Mouse (Mus musculus) CD4-positive, CD25-positive, alpha-beta regulatory T cell, adult 4 months (primary cell): Measurements from ENCODE around the gene Cyp2t4. TPM values are rescaled to one million over a fixed set of nuclear protein-coding genes. Genes with fewer than 3 reads are reported as not detected.
A peak's percentile ranks its signal among the peaks of the same experiment; 100 is the strongest.

Source experiments
- ATAC-seq: one replicate; pipeline ENCODE4 v1.8.0; 2017
- polyA plus RNA-seq, 2 experiments: library from polyadenylated mRNA; unstranded; fragments of 100-300 nt; shearing (Covaris generic); gene quantifications; one replicate each; pipeline ENCODE4 v1.2.1; 2017

Cyp2t4 gene
- polyA plus RNA-seq = under 1 TPM in 1 of 2 experiments, not detected in 1; 0.78 TPM

DNA sequence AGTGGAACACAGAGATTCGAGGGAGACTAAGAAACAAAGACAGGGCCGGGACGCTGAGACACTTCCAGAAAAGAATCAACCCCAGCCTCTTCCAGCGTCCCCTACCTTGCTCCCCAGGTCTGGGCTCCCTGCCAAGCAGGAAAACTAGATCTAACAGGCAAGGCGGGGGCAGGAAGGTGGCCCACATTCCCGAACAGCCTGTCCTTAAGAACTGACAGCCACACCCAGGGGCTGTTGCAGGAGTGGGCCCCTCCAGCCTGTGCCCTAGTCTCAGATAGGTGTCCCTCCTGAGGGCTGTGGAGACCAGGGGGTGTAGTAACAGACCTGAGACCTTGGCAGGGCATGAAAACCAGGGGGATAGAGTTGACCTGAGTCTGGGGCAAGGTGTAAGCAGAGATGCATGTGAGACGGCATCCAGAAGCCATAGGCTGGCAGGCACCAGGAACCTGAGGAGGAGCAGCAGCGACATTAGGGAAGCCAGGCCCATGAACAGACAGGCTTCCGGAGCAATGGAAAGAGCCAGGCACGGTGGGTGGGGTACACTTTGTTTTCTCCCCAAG is at the start of gene Cyp2t4:
Cyp2t4 (plus strand) TSS at position 510 of the 560 bp plus-strand sequence.
- ATAC-seq = no peak

DNA sequence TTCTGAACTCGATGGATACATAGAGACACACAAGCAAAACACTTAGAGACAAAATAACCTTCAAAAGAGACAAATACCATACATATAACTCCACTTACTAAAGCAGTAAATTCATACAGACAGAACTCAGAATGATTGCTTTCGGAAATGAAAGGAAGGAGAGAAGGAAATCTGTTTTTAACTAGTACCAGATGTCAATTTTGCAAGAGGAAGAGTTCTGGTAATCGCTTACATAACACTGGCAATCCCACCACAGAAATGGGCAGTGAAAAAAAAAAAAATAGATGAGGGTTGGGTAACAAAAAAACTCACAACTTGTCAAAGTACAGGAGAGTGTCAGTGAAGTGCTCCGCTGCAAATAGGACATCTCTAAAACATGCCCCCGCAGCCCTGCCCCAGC is 48.6 kb upstream of the Cyp2t4 start:
- ATAC-seq = no peak

- ATAC-seq = no peak
Measured at GRCm38 (mm10) chr7:27110327-27110726, 43.2 kb upstream of the Cyp2t4 start.

DNA sequence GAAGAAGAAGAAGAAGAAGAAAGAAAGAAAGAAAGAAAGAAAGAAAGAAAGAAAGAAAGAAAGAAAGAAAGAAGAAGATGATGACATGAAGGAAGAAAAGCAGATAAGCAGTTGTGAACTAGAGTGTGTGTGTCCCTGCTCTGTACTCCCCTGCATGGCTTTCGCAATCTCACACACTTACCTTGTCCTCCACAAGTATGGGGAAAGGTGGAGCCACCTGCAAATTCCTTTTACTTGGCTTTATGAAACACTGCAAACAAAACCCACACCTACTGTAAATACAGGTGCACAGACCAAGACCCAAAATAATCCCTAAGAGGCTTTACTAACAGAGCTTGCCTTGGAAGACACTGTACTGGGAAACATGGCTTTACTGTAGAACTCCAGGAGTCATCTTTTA is 42.5 kb upstream of the Cyp2t4 start:
- ATAC-seq = no peak

DNA sequence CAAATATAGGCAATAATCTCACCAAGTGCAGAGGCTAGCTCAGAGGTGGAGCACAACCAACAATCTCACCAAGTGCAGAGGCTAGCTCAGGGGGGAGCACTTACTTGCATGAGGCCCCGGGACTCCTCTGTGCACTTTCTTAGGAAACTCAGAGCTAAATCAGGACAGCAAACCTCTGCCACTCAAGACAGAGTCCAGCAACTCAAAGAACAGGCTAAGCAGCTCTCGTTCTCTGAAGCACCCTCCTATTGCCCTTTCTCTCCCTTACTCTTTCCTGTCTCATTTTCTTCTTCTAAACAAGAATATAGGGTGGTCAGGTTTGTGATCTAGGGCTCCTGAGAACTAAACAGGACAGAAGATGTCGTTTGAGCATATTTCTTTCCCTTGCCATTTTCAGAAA is 41.5 kb upstream of the Cyp2t4 start:
- ATAC-seq = no peak

DNA sequence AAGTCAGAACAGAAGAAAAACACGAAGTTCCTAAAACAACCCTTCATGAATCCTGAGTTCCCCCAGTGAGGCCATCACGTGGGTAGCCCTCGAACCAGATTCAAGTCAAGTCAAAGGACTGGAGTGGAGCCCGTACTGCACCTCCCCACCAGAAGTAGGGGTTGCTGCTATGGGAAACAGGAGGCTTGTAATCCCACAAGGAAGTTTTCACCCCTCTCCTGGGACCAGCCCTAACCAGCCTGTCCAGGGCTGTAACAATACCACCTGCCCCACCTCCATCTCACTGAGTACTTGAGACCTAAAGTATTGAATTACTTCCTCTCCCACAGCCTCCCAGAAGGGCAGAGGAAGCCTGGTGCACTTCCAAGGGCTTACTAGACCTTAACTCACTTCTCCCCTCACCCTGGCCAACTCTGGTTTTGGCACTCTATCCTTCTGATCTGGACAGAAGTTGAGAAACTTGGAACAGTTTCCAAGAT is 35.4 kb upstream of the Cyp2t4 start:
- no peak for ATAC-seq

DNA sequence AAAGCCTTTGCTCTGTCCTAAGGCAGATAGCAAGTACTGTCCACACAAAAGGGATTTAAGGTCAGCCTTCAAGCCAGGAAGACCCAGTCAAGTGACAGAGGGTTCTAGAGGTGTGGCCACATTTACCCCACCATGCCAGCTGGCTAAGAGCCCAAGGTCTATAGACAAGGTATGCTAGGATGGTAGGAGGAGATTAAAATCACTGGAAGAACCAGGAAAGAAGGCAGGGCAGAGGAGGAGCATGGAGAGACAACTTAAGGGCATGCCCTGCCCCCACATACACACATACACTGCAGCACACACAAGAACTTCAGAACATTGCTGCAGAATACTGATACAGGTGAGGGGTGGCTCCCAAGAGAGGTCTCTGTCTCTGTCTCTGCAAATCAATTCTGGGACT is 33.8 kb upstream of the Cyp2t4 start, which contains the start of gene Cyp2f2:
Cyp2f2 (plus strand) TSS at position 234 of the 400 bp plus-strand sequence.
- ATAC-seq = no peak

GRCm38 (mm10) chr7:27124305-27124832 is 29.1 kb upstream of the Cyp2t4 start:
- no peak for ATAC-seq

- ATAC-seq = no peak
Measured at GRCm38 (mm10) chr7:27124969-27125368, 28.5 kb upstream of the Cyp2t4 start.

DNA sequence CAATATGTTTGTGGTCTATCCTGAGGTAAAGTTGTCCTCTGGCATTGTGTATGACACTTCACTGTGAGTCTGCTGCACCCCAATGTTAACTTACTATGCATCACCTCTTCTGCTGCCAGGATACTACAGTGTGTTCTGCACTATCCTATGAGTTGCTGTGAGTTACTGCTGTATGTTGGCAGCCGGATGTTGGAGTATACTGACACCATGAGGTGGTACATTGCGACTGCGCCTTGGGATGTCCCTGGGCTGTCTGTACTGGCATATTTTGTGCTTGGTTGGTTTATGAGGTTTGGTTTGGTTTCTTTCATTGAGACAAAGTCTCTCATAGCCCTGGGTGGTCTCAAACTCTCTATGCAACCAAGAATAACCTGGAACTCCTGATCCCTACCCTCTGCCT is 25.4 kb upstream of the Cyp2t4 start:
- ATAC-seq = no peak

DNA sequence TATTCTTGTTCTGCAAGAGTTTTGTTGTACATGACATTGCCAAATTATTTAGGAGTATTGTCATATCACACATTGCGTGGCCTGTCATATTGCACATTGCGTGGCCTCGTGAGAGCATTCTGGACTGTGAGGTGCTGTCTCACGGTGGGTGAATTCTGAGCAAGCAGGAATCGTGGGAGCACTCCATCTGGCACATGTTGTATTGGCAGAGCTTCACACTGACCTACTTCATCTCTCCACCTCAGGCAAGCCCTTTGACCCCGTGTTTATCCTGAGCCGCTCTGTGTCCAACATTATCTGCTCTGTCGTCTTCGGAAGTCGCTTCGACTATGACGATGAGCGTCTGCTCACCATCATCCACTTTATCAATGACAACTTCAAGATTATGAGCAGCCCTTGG is 24.6 kb upstream of the Cyp2t4 start:
- ATAC-seq = no peak

- no peak for ATAC-seq
Measured at GRCm38 (mm10) chr7:27129811-27130210, 23.7 kb upstream of the Cyp2t4 start.

DNA sequence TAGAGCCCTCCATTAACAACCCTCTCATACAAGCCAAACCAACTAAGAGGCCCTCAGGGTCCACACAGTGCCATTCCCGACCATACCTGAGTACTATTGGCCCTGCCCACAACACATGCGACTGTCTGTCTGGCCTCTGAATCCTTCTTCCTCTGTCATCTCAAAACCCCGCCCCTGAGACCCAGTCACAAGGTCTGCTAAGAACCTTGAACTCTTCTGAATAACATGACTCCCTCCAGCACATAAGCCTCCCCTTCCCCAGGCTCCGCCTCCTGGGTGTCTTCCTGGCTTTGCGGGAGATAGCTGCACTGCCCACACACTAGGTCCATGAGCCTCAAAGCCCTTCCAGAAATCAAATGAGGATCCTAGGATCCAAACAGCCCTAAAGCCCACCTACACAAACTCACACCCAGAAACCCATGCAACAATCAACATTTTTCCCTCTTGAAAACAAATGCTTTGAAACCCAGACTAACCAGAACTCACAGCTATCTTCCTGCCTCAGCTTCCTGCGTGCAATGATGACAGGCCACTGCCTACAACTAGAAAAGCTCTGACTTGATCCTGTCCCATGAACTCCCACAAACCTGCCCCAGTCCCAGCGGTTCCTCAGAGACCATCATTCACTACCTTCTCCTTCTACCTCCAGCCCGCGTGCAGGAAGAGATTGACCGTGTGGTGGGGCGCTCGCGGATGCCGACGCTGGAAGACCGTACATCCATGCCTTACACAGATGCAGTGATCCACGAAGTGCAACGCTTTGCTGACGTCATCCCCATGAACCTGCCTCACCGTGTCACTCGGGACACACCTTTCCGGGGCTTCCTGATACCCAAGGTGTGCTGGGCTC is 22.8 kb upstream of the Cyp2t4 start:
- ATAC-seq = no peak

DNA sequence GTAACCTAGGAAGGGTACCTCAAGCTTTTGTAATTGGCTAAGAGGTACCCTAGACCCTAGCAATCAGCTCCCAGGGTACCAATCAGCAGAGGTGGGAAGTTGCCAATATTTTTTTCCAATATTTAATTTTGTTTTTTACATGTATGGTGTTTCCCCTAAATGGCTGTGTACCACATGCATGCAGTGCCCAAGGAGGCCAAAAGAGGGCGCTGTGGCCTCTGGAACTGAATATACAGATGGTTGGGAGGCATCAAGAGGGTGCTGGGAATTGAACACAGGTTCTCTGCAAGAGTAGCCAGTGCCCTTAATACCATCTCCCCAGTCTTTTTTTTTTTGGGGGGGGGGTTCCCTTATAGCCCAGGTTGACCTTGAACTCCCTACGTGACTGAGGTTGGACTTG is 22.1 kb upstream of the Cyp2t4 start:
- ATAC-seq = no peak

DNA sequence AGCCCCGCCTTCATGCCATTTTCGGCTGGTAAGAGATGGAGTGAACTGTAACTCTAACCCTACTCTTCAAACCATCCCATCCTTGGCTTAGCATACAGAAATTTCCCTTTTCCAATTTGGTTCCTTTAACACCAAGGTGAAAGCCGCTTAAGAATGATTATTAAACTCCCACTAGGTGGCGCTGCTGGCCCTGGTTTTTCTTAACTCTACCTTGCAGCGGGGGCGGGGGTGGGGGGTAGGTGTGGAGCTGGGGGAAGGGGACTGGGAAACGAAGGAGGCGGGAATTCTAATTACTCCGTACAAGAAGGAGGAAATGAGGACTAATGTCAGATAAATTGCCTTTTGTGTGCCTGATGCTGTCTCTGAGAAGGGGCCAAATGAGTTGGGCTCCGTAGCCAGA is 20.9 kb upstream of the Cyp2t4 start:
- ATAC-seq = no peak

- no peak for ATAC-seq
Measured at GRCm38 (mm10) chr7:27133156-27133555, 20.4 kb upstream of the Cyp2t4 start.

DNA sequence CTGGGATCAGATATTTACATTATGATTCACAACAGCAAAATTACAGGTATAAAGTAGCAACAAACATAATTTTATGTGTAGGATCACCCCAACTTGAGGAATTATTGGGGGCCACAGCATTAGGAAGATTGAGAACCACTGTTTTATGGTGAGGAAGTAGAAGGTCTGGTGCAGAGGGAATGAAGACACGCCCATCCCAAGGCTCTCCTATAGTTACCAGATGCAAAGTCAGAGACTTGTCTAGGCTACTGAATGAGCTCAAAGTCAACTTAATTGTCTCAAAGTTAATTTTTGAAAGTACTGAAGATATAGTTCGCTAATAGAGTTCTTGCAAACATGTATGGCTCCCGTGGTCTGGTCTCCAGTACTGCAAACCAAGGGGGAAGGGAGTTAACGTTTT is 19.8 kb upstream of the Cyp2t4 start:
- no peak for ATAC-seq

DNA sequence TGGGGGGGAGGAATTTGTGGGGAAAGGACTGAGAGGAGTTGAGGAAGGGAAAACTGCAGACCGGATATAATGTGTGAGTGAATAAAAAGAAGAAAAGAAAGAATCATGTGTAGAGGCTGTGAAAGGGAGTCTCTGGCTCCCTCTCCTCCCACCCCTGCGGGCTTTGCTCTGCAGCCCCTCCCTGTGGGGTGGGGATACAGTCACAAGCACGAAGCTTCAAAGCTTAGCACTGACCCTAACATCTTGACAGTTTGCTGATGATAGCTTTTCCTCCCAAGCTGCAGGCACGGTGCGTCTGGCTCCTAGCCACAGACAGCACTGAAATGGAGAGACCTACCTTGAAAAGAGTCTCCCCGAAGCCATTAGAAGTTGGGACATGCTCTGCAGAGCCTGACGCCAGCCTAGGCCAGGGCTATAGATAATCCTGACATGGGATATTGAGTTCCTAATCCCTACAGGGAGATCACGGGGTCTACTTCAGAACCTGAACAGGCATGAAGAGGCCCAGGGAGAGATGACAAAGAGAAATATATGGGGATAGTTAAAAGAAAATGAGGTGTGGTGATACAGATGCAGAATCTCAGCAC is 17.0 kb upstream of the Cyp2t4 start:
- no peak for ATAC-seq

DNA sequence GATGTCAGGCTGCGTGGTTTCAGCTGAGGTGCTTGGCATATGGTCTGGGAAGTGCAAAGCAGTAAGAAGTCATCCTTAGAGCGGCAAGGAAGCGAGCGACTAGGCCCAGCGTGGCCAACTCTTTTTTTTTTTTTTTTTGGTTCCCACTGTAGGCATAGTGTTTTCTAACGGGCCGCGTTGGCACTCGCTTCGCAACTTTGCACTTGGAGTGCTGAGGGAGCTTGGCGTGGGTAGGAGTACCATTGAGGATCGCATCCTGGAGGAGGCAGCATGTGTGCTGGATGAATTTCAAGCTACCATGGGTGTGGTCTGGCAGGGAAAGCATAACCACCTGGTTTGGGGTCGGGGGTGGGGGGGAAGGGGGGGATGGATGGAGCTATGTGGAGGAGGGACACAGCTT is 2.5 kb downstream of the Cyp2t4 start:
- ATAC-seq = no peak

DNA sequence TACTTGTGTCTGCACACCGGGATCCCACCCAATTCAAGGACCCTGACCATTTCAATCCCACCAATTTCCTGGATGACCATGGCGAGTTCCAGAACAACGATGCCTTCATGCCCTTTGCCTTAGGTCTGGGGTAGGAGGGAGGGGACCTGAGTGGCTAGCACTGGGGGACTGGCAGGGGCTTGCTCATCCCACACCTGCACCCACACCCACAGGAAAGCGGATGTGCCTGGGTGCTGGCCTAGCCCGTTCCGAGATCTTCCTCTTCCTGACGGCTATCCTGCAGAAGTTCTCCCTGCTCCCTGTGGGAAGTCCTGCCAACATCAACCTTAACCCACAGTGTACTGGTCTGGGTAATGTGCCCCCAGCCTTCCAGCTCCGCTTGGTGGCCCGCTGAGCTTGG is 4.7 kb downstream of the Cyp2t4 start:
- ATAC-seq = no peak

- no peak for ATAC-seq
Measured at GRCm38 (mm10) chr7:27159256-27159655, 5.7 kb downstream of the Cyp2t4 start.

DNA sequence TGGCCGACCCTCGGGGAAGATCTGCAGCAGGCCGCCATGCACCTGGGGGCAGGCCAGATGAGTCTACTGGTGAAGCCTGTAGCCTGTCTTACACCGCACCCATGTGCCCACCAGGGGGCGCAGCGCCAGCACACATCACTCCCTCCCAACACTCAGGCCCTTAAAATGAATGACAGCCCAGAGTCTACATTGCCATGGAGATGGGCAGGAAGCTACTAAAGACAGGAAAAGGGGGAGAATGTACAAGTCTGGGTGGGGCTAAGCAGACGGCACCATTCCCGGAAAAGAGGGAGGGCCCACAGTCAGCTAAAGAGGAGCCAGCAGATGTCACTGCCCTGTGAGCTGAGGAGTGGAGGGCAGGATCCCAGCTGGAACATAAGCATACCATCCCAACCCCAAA is 6.4 kb downstream of the Cyp2t4 start:
- peak; percentile 94 for ATAC-seq

GRCm38 (mm10) chr7:27160921-27161320 is 7.4 kb downstream of the Cyp2t4 start:
- no peak for ATAC-seq

DNA sequence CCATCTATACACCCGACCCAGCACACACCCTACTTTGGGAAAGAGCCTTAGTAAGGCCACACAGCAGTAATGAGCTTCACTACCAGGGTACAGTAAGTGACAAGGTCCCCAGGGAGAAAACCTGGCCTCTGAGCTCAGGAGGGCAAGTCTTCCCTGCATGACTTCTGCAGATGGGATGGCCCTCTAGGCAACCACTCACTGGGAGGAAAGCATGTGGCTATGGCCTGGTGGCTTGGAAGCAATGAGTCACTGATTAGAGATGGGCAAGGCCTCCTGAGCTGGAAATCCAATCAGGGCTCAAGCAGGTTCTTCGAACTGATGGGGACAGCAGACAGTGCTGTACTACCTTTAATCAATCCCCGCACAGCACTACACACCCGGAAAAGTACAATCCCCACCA is 8.2 kb downstream of the Cyp2t4 start:
- ATAC-seq = no peak
